Mouse (Mus musculus) adipocyte (in vitro differentiated cells): Measurements from ENCODE around the gene Rbm17.

ENCODE experiments used
- DNase-seq: peaks from one replicate; pipeline ENCODE4 v3.0.0-alpha.2; 2016; ENCODE audit warnings: low spot score

The Rbm17 gene

GRCm38 (mm10) chr2:11596690-11597089 is 7.3 kb downstream of the Rbm17 start:
- DNase-seq = no peak

GRCm38 (mm10) chr2:11587996-11588395 is 16.0 kb downstream of the Rbm17 start:
- no peak for DNase-seq

GRCm38 (mm10) chr2:11579399-11579798 is 24.6 kb downstream of the Rbm17 start:
- DNase-seq = no peak

- no peak for DNase-seq
Measured at GRCm38 (mm10) chr2:11578187-11578586, 25.8 kb downstream of the Rbm17 start.

- no peak for DNase-seq
Measured at GRCm38 (mm10) chr2:11573684-11574083, 30.3 kb downstream of the Rbm17 start.

- DNase-seq = peak; percentile 20
Measured at GRCm38 (mm10) chr2:11571004-11571535, 32.9 kb downstream of the Rbm17 start.

- DNase-seq = no peak
Measured at GRCm38 (mm10) chr2:11568471-11568870, 35.5 kb downstream of the Rbm17 start.

- DNase-seq = no peak
Measured at GRCm38 (mm10) chr2:11567781-11568362, 36.1 kb downstream of the Rbm17 start.

- no peak for DNase-seq
Measured at GRCm38 (mm10) chr2:11566898-11567297, 37.1 kb downstream of the Rbm17 start.

- DNase-seq = no peak
Measured at GRCm38 (mm10) chr2:11566241-11566640, 37.7 kb downstream of the Rbm17 start.

GRCm38 (mm10) chr2:11564768-11565167 is 39.2 kb downstream of the Rbm17 start:
- no peak for DNase-seq

- DNase-seq = no peak
Measured at GRCm38 (mm10) chr2:11563256-11563655, 40.7 kb downstream of the Rbm17 start.

- DNase-seq = no peak
Measured at GRCm38 (mm10) chr2:11558654-11559053, 45.3 kb downstream of the Rbm17 start.

- no peak for DNase-seq
Measured at GRCm38 (mm10) chr2:11557244-11557643, 46.7 kb downstream of the Rbm17 start.

GRCm38 (mm10) chr2:11555316-11555715 is 48.6 kb downstream of the Rbm17 start:
- no peak for DNase-seq

- DNase-seq = no peak
Measured at GRCm38 (mm10) chr2:11553471-11554400, 50.2 kb downstream of the Rbm17 start, which contains the start of gene Pfkfb3. Gene Pfkfb3 (minus strand): TSS chr2:11554077.

GRCm38 (mm10) chr2:11552966-11553451 is 50.9 kb downstream of the Rbm17 start:
- DNase-seq = no peak

- no peak for DNase-seq
Measured at GRCm38 (mm10) chr2:11552297-11552821, 51.6 kb downstream of the Rbm17 start.

- DNase-seq = no peak
Measured at GRCm38 (mm10) chr2:11551726-11552125, 52.2 kb downstream of the Rbm17 start.

GRCm38 (mm10) chr2:11548508-11548907 is 55.4 kb downstream of the Rbm17 start:
- no peak for DNase-seq

- DNase-seq = no peak
Measured at GRCm38 (mm10) chr2:11547609-11548008, 56.3 kb downstream of the Rbm17 start.

GRCm38 (mm10) chr2:11546091-11546490 is 57.9 kb downstream of the Rbm17 start:
- DNase-seq = no peak

- peak; percentile 47 for DNase-seq
Measured at GRCm38 (mm10) chr2:11545380-11545779, 58.6 kb downstream of the Rbm17 start.
